Mouse (Mus musculus) heart, embryonic 15.5 days (tissue): Measurements from ENCODE around the gene Ctu2. TPM values are rescaled to one million over a fixed set of nuclear protein-coding genes. Genes with fewer than 3 reads are reported as not detected.

ENCODE experiments used
- ATAC-seq: fragments of 200-750 bp; cut with Nextera tagmentation; replicated peaks from 2 replicates; pipeline ENCODE4 v1.8.0; 2017; ENCODE audit warnings: low read depth, moderate TSS enrichment; ENCODE audit not compliant: insufficient number of reproducible peaks, insufficient read depth, low FRiP score
- H3K27ac ChIP-seq: fragments of 300-500 bp; sonication (generic); 2 replicates; pipeline ENCODE4 v1.5.1; 2015; ENCODE audit warnings: mild to moderate bottlenecking, inconsistent platforms
- H3K27me3 ChIP-seq: fragments of 300-500 bp; sonication (generic); 2 replicates; pipeline ENCODE4 v1.6.1; 2015; ENCODE audit warnings: inconsistent platforms
- H3K36me3 ChIP-seq: fragments of 300-500 bp; sonication (generic); 2 replicates; pipeline ENCODE4 v1.6.1; 2015; ENCODE audit warnings: mild to moderate bottlenecking, inconsistent platforms
- H3K4me1 ChIP-seq: fragments of 300-500 bp; sonication (generic); replicated peaks from 2 replicates; pipeline ENCODE4 v1.6.1; 2015; ENCODE audit warnings: inconsistent platforms
- H3K4me2 ChIP-seq: fragments of 300-500 bp; sonication (generic); 2 replicates; pipeline ENCODE4 v1.6.1; 2015; ENCODE audit warnings: inconsistent platforms, mild to moderate bottlenecking, moderate library complexity
- H3K4me3 ChIP-seq: fragments of 300-500 bp; sonication (generic); 2 replicates; pipeline ENCODE4 v1.5.1; 2015; ENCODE audit warnings: mild to moderate bottlenecking, inconsistent platforms
- H3K9ac ChIP-seq: fragments of 300-500 bp; sonication (generic); 2 replicates; pipeline ENCODE4 v1.6.1; 2015; ENCODE audit warnings: mild to moderate bottlenecking, inconsistent platforms
- H3K9me3 ChIP-seq: fragments of 300-500 bp; sonication (generic); replicated peaks from 2 replicates; pipeline ENCODE4 v1.6.1; 2016; ENCODE audit warnings: inconsistent platforms
- WGBS: fragments of 180-500 bp; shearing (Covaris S2); methylation state at CpG from one replicate; pipeline ENCODE4 v1.1.7; 2015; ENCODE audit warnings: mixed read lengths; 5-methylcytosine and 5-hydroxymethylcytosine counted together
- microRNA-seq: library from miRNA; unstranded; fragments of <30 nt; microRNA quantifications from one replicate; pipeline ENCODE4, GENCODE M21; 2016
- polyA plus RNA-seq: library from polyadenylated mRNA; unstranded; fragments of >200 nt; fragmentation: Nextera tagmentation; extraction: Ambion mirVana; gene quantifications from 2 replicates; pipeline ENCODE4 v1.2.1, GENCODE M21; 2015

The Ctu2 gene
- polyA plus RNA-seq, 1 experiment from 2014 or later, result 23.0 TPM

DNA sequence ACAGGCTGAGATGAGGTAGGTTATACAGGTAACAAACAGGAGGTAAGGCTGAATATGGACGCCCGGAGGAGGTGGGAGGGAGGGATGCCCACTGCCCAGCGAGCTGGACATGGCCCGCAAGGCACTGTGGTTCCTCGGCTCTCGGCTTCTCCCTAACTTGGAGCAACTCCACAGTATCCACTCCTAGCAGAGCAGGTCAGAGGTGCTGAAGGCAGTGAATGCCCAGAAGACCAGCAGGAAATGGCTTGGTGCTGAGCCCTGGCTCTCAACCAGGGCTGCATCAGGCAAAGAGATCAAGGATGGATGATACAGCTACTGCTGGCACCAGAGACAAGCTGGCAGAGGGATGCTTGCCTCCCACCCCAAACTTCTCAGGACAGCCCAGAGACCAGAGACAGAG, 48.6 kb downstream of the Ctu2 start:
- no peaks in the 10 kb centered on the region for H3K27me3 ChIP-seq
- ATAC-seq, result no peak
- no peak overlapping the region for H3K4me3 ChIP-seq
- no peak overlapping the region for H3K4me2 ChIP-seq
- H3K9ac ChIP-seq, result peak overlapping the region; percentile 47
- peak overlapping the region; percentile 86 for H3K27ac ChIP-seq
- H3K9me3 ChIP-seq, result no peaks in the 10 kb centered on the region
- peaks cover 68% of the 10 kb centered on the region for H3K4me1 ChIP-seq
- 59% methylated on average over 6 of the region's 6 CpGs for WGBS
- no peaks in the 10 kb centered on the region for H3K36me3 ChIP-seq

DNA sequence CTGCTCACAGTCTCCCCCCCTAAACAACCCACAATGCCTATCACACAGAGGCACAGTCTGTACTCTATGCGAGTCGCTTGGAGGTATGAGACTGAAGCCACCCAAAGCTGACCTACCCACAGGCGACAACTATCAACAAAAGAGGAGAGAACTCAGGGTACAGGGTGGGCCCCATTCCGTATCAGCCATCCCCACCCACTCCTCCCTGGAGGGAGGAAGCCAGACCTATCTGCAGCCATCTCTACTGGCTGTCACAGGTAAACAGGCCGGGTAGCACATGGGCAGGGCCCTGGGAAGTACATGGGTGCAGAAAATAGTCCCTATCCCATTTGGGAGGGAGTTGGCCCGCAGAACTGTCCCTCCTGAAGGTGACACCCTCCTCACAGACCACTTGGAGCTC, 49.1 kb downstream of the Ctu2 start:
- no peak overlapping the region for H3K4me2 ChIP-seq
- no peak overlapping the region; the same call in 1 of the 2 replicates for H3K9ac ChIP-seq
- peak overlapping the region; percentile 86 for H3K27ac ChIP-seq
- no peak for ATAC-seq
- WGBS, result 63% methylated on average over 6 of the region's 6 CpGs
- H3K9me3 ChIP-seq, result no peaks in the 10 kb centered on the region
- no peaks in the 10 kb centered on the region for H3K27me3 ChIP-seq
- peaks cover 64% of the 10 kb centered on the region for H3K4me1 ChIP-seq
- no peak overlapping the region for H3K4me3 ChIP-seq
- no peaks in the 10 kb centered on the region for H3K36me3 ChIP-seq

DNA sequence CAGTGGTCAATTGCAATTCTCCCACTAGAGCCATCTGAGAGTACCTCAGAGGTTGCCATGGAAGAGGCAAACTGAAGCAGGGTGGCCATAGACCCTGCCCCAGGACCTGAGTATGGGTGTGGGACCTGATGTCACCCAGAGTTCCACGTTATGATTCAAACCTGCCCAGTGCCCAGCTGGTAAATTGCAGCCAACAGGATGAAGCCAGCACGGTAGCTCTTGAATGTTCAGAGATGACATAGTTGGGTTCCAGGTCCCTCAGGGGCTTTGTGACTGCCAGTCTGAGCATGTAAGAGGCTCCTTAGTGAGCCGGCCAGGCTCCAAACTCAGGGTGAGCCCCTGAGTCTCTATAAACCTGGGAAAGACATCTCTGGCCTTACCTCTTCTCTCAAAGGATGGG, 50.1 kb downstream of the Ctu2 start:
- Histone ChIP-seq H3K27me3 (no peaks in the 10 kb centered on the region), H3K4me1 (peaks cover 58% of the 10 kb centered on the region), H3K4me2 (0 out of 2 replicates have a peak overlapping the region, but pooled peaks have one; percentile 24), H3K36me3 (no peaks in the 10 kb centered on the region), H3K4me3 (no peak overlapping the region), H3K27ac (peak overlapping the region; percentile 86), H3K9me3 (no peaks in the 10 kb centered on the region), H3K9ac (0 out of 2 replicates have a peak overlapping the region, but pooled peaks have one; percentile 16)
- WGBS, result 39% methylated on average over 3 of the region's 3 CpGs
- ATAC-seq, result no peak

DNA sequence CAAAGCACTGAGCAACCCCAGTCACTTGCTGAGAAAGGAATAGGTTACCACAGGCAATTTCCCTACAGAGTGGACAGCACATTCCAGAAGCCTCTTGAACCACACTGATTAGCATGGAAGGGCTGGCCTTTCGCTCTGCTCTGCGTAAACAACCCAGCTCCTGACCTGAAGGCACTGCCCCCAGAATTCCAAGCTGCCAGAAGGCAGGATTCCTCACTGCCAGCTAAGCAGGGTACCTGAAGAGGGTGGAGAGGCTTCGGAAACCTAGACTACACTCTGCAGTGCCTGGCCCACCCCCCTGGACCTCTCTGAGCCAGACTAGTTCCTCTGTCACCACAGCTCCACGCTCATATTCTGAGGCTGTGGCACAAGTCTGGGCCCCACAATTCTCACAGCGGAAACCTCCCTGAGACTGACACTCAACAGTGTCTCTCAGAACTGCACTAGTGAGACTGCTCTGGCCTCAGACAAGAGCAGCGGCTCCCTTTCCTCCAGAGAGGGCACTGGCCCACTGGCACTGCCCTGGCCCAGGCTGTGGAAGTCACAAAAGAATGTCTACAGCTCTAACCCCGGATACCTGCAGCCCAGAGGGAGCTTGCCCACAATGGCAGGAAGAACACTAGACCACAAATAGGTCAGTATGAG, 50.7 kb downstream of the Ctu2 start:
- peak overlapping the region; percentile 24; the same call in 1 of the 2 replicates for H3K4me2 ChIP-seq
- no peak overlapping the region for H3K4me3 ChIP-seq
- WGBS, result 25% methylated on average over 7 of the region's 7 CpGs
- peak overlapping the region; percentile 86 for H3K27ac ChIP-seq
- peak; percentile 32; the same call in 1 of the 2 replicates for ATAC-seq
- H3K4me1 ChIP-seq, result peaks cover 63% of the 10 kb centered on the region
- no peaks in the 10 kb centered on the region for H3K9me3 ChIP-seq
- no peaks in the 10 kb centered on the region for H3K36me3 ChIP-seq
- no peaks in the 10 kb centered on the region for H3K27me3 ChIP-seq
- peak overlapping the region; percentile 16; the same call in 1 of the 2 replicates for H3K9ac ChIP-seq

DNA sequence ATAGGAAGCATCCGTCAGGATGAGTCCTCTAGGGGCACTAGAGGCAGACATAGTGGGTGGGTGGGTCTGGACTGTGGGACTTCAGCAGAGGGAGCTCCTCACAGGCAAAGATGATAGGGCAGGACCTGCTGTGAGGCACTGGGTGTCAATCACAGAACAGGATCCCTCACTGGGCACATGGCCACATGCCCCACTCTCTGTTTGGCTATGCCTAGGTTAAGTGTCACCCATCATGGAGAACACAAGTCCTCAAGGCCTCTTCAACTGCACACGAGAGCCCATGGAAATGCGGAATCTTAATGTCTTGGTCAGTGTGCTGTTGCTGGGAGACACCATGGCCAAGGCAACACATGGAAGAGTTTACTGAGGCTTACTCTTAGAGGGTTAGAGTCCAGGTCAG, 52.0 kb downstream of the Ctu2 start:
- WGBS, result 90% methylated on average over 3 of the region's 3 CpGs
- Histone ChIP-seq H3K4me2 (no peak overlapping the region), H3K27me3 (no peaks in the 10 kb centered on the region), H3K9ac (no peak overlapping the region), H3K4me1 (peaks cover 66% of the 10 kb centered on the region), H3K9me3 (no peaks in the 10 kb centered on the region), H3K4me3 (no peak overlapping the region), H3K36me3 (no peaks in the 10 kb centered on the region), H3K27ac (no peak overlapping the region)
- no peak for ATAC-seq

DNA sequence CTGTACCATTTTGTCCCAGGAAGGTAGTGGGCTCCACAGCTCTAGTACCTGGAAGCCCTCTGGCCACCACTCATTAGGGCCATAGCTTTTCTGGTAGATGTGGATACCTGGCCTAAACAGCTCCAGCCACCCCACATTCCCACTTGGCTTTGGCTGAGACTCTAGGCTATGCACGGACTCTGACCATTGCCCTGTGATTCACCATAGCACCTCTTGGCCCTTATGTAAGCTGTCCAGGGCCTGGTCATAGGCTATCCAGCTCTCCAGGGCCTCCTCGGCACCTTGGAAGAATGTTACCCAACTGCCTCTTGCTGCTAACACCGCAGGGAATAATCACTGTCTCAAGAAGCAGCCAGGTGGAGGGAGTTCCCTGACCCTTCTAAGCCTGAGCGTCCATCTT, 53.2 kb downstream of the Ctu2 start:
- no peaks in the 10 kb centered on the region for H3K9me3 ChIP-seq
- H3K27me3 ChIP-seq, result no peaks in the 10 kb centered on the region
- 91% methylated on average over 4 of the region's 4 CpGs for WGBS
- H3K9ac ChIP-seq, result no peak overlapping the region
- H3K4me1 ChIP-seq, result peaks cover 53% of the 10 kb centered on the region
- ATAC-seq, result no peak
- H3K27ac ChIP-seq, result no peak overlapping the region
- H3K36me3 ChIP-seq, result no peaks in the 10 kb centered on the region
- H3K4me2 ChIP-seq, result no peak overlapping the region
- no peak overlapping the region for H3K4me3 ChIP-seq

DNA sequence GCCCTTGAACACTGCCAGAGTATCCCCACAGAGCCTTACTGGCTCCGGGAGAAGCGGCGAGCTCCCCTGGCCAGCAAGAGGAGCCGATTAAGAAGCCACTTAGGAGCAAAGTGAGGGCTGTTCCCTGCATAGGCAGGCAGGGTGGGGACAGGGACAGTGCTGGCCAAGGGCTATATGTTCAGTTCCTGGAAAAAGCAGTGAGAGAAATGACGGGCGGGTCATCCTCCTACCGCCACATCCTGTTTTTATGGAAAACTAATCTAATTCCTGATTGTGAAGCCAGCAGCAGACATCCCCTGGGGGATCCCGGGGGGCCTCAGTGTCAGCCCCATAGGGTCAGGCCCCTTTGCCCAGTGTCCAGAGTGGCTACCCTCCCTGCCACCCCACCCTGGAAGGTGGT, 55.4 kb downstream of the Ctu2 start:
- Histone ChIP-seq H3K9me3 (no peaks in the 10 kb centered on the region), H3K27ac (peak overlapping the region; percentile 77), H3K4me1 (peaks cover 33% of the 10 kb centered on the region), H3K36me3 (no peaks in the 10 kb centered on the region), H3K27me3 (no peaks in the 10 kb centered on the region), H3K9ac (no peak overlapping the region), H3K4me2 (peak overlapping the region; percentile 27; the same call in 1 of the 2 replicates), H3K4me3 (no peak overlapping the region)
- peak; percentile 27; the same call in 1 of the 2 replicates for ATAC-seq
- WGBS, result 50% methylated on average over 8 of the region's 8 CpGs

Small RNAs within 50 kb of the gene (microRNA-seq; reads per million reads assigned to microRNA genes)
- gene Gm24366, result not detected

Other genes starting within 250 kb of the Ctu2 start
- 3.8 and 3.9 TPM in 2 replicates for gene Zfpm1, start 194.0 kb upstream of the Ctu2 start, polyA plus RNA-seq
- gene Trhr2, start 115.4 kb upstream of the Ctu2 start, polyA plus RNA-seq, result not detected in 2 replicates
- 26.1 and 31.0 TPM in 2 replicates for gene Zc3h18, start 99.5 kb upstream of the Ctu2 start, polyA plus RNA-seq
- 0.34 TPM in 1 of 2 replicates, not detected in the other for gene Il17c, start 54.1 kb upstream of the Ctu2 start, polyA plus RNA-seq
- 176 and 197 TPM in 2 replicates for gene Cyba, start 43.2 kb upstream of the Ctu2 start, polyA plus RNA-seq
- gene Mvd, start 32.7 kb upstream of the Ctu2 start, polyA plus RNA-seq, result 13.3 and 18.9 TPM in 2 replicates
- gene Snai3, start 15.4 kb upstream of the Ctu2 start, polyA plus RNA-seq, result 2.0 and 2.5 TPM in 2 replicates
- gene Rnf166, start 79 bp upstream of the Ctu2 start, polyA plus RNA-seq, result 37.0 and 44.4 TPM in 2 replicates
- gene Piezo1, start 75.2 kb downstream of the Ctu2 start, polyA plus RNA-seq, result 11.5 and 13.9 TPM in 2 replicates
- 24.5 and 28.4 TPM in 2 replicates for gene Cdt1, start 91.9 kb downstream of the Ctu2 start, polyA plus RNA-seq
- 163 and 208 TPM in 2 replicates for gene Aprt, start 100.8 kb downstream of the Ctu2 start, polyA plus RNA-seq
- 8.0 and 12.2 TPM in 2 replicates for gene Galns, start 135.3 kb downstream of the Ctu2 start, polyA plus RNA-seq
- gene Trappc2l, start 135.5 kb downstream of the Ctu2 start, polyA plus RNA-seq, result 47.1 and 56.2 TPM in 2 replicates
- not detected in 2 replicates for gene Pabpn1l, start 146.6 kb downstream of the Ctu2 start, polyA plus RNA-seq
- gene Cbfa2t3, start 223.0 kb downstream of the Ctu2 start, polyA plus RNA-seq, result 4.2 and 5.9 TPM in 2 replicates